Mouse (Mus musculus): ENCODE results near the gene Runx1.

DNA sequence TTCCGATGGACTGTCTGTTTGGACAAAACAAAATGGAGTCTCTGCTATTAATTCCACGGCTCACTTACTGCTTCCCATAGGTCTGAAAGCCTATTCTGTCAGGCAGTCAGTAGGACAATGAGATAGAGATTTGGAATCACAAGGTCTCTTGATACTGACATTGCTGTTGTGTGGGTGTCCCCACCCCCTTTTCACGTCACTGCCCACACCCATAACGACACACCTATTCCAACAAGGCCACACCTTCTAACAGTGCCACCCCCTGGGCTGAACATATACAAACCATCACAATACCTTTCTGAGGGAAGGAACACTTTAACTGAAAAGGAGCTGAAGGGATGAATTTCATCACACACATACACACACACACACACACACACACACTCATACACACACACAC, 68.4 kb downstream of the Runx1 start:
- TF ChIP-seq ZC3H11A (IDR thresholded peaks at IDR 0.05; ENCODE audit: borderline replicate concordance, low read depth, low read length), result no peak
- TF ChIP-seq CHD2 (IDR thresholded peaks at IDR 0.05; ENCODE audit: low read depth, low read length), result no peak
- no peak for TF ChIP-seq ZNF384 (IDR thresholded peaks at IDR 0.05; ENCODE audit: low read depth, low read length)

All from ES-E14 (cell line).